In genomic region chr17:26840922-26841731, GRCm38 (mm10) we compare ENCODE assay signal across 10 mouse cellular contexts. TPM values are rescaled to one million over a fixed set of nuclear protein-coding genes. Genes with fewer than 3 reads are reported as not detected.
A peak's percentile ranks its signal among the peaks of the same experiment; 100 is the strongest.
DNase-seq lines count a peak whose midpoint lies in the region; ATAC-seq lines count a peak whose summit lies in the region.
"Had no signal": no experiment of that assay in that cellular context is flagged by ENCODE, and none has a peak within 500 bp of the region (broad histone marks: within the 10 kb centered on the region; RNA-seq: fewer than 3 reads in every experiment).

No protein-coding gene starts in this region.

- WGBS in midbrain, embryonic 12.5 days, result under 1% methylated on average over 48 of the region's 48 CpGs
- WGBS in midbrain, embryonic 14.5 days, result under 1% methylated on average over 48 of the region's 48 CpGs
- under 1% methylated on average over 47 of the region's 48 CpGs for WGBS in heart, embryonic 14.5 days
- 2% methylated on average over 48 of the region's 48 CpGs for WGBS in stomach, embryonic 14.5 days

- no peak for ATAC-seq in midbrain, embryonic 12.5 days (ENCODE audit: low FRiP score, low read depth)
- no peak for ATAC-seq in midbrain, embryonic 14.5 days (ENCODE audit: low FRiP score, low TSS enrichment)
- ATAC-seq in heart, embryonic 14.5 days (ENCODE audit: insufficient number of reproducible peaks, insufficient read depth, low FRiP score, low read depth), result peak; percentile 91
- ATAC-seq in stomach, embryonic 14.5 days (ENCODE audit: insufficient number of reproducible peaks, insufficient read depth, low FRiP score, low read depth), result peak; percentile 70; the same call in 1 of the 2 replicates
- no peak for ATAC-seq in CD4-positive, CD25-positive, alpha-beta regulatory T cell, adult 4 months

- DNase-seq in midbrain, embryonic 14.5 days, result no peak
- peak; percentile 42 for DNase-seq in embryo, embryonic 11 days
- DNase-seq in thymus, postnatal 4 days, result no peak
- no peak for DNase-seq in layer of hippocampus, adult 9-10 months (ENCODE audit: low spot score)
- DNase-seq: gastrocnemius, postnatal 36 days had no signal

- peak overlapping the region; percentile 12; the same call in 1 of the 2 replicates for H3K4me3 ChIP-seq in midbrain, embryonic 12.5 days
- no peak overlapping the region for H3K4me3 ChIP-seq in midbrain, embryonic 14.5 days (replicated peaks; ENCODE audit: low read depth, low read length)
- peak overlapping the region; percentile 63 to 81 for H3K4me3 ChIP-seq in heart, embryonic 14.5 days (ENCODE audit: control insufficient read depth in 1 of 2, insufficient read depth in 1 of 2, low read depth in 1 of 2, low read length in 2 of 2)
- H3K4me3 ChIP-seq in stomach, embryonic 14.5 days (ENCODE audit: low read depth, low read length), result peak overlapping the region; percentile 28

- H3K9ac ChIP-seq in midbrain, embryonic 12.5 days (replicated peaks), result no peak overlapping the region
- no peak overlapping the region for H3K9ac ChIP-seq in midbrain, embryonic 14.5 days (replicated peaks; ENCODE audit: low read length)
- peak overlapping the region; percentile 100 for H3K9ac ChIP-seq in heart, embryonic 14.5 days (ENCODE audit: low read length)
- peak overlapping the region; percentile 33; the same call in 1 of the 2 replicates for H3K9ac ChIP-seq in stomach, embryonic 14.5 days (replicated peaks; ENCODE audit: low read depth, low read length)

- no peaks in the 10 kb centered on the region for H3K36me3 ChIP-seq in midbrain, embryonic 12.5 days
- no peaks in the 10 kb centered on the region for H3K36me3 ChIP-seq in midbrain, embryonic 14.5 days (ENCODE audit: control insufficient read depth, insufficient read depth, low read length)
- H3K36me3 ChIP-seq in heart, embryonic 14.5 days (ENCODE audit: control insufficient read depth, insufficient read depth, low read length), result peaks cover 33% of the 10 kb centered on the region
- H3K36me3 ChIP-seq in stomach, embryonic 14.5 days (ENCODE audit: control insufficient read depth, insufficient read depth, low read length), result no peaks in the 10 kb centered on the region

- no peaks in the 10 kb centered on the region for H3K9me3 ChIP-seq in midbrain, embryonic 12.5 days
- H3K9me3 ChIP-seq in midbrain, embryonic 14.5 days (ENCODE audit: control insufficient read depth, low read length), result no peaks in the 10 kb centered on the region
- H3K9me3 ChIP-seq in heart, embryonic 14.5 days (ENCODE audit: control insufficient read depth, low read length), result no peaks in the 10 kb centered on the region
- H3K9me3 ChIP-seq in stomach, embryonic 14.5 days (ENCODE audit: control insufficient read depth, low read depth, low read length), result no peaks in the 10 kb centered on the region

- peaks cover 98% of the 10 kb centered on the region for H3K27me3 ChIP-seq in midbrain, embryonic 12.5 days
- peaks cover 94% of the 10 kb centered on the region for H3K27me3 ChIP-seq in midbrain, embryonic 14.5 days (ENCODE audit: control insufficient read depth, insufficient read depth, low read length)
- peaks cover 57% of the 10 kb centered on the region for H3K27me3 ChIP-seq in heart, embryonic 14.5 days (ENCODE audit: control insufficient read depth, insufficient read depth, low read length)
- peaks cover 66% of the 10 kb centered on the region for H3K27me3 ChIP-seq in stomach, embryonic 14.5 days (ENCODE audit: control insufficient read depth, insufficient read depth, low read length)

- no peak overlapping the region; the same call in 1 of the 2 replicates for H3K4me2 ChIP-seq in midbrain, embryonic 12.5 days (replicated peaks)
- no peak overlapping the region for H3K4me2 ChIP-seq in midbrain, embryonic 14.5 days (ENCODE audit: low read length)
- peak overlapping the region; percentile 79 for H3K4me2 ChIP-seq in heart, embryonic 14.5 days (ENCODE audit: low read length)
- H3K4me2 ChIP-seq in stomach, embryonic 14.5 days (replicated peaks; ENCODE audit: low read depth, low read length), result peak overlapping the region; percentile 16; the same call in 1 of the 2 replicates

- H3K4me1 ChIP-seq in midbrain, embryonic 12.5 days, result 0 out of 2 replicates have a peak, but pooled peaks cover 5% of the 10 kb centered on the region
- no peaks in the 10 kb centered on the region for H3K4me1 ChIP-seq in midbrain, embryonic 14.5 days (ENCODE audit: control insufficient read depth, insufficient read depth, low read length)
- peaks cover 0 to 8% of the 10 kb centered on the region in 2 experiments; a peak in 2 of 4 replicates for H3K4me1 ChIP-seq in heart, embryonic 14.5 days (ENCODE audit: control insufficient read depth in 2 of 2, insufficient read depth in 2 of 2, low read length in 2 of 2)
- H3K4me1 ChIP-seq in stomach, embryonic 14.5 days (ENCODE audit: control insufficient read depth, insufficient read depth, low read length), result peaks cover 7% of the 10 kb centered on the region; the same call in 1 of the 2 replicates

- no peak overlapping the region for H3K27ac ChIP-seq in midbrain, embryonic 12.5 days (replicated peaks)
- H3K27ac ChIP-seq in midbrain, embryonic 14.5 days (replicated peaks; ENCODE audit: low read depth, low read length), result no peak overlapping the region
- H3K27ac ChIP-seq in heart, embryonic 14.5 days (replicated peaks in 1 of 2; ENCODE audit: control insufficient read depth in 1 of 2, insufficient read depth in 1 of 2, low read depth in 2 of 2, low read length in 2 of 2), result peak overlapping the region; percentile 97
- H3K27ac ChIP-seq in stomach, embryonic 14.5 days (ENCODE audit: low read length), result peak overlapping the region; percentile 44; the same call in 1 of the 2 replicates

RNA-seq across cellular contexts. Expression of gene Nkx2-5, which starts 3.7 kb away (rescaled TPM):
- not detected in 2 replicates for polyA plus RNA-seq in midbrain, embryonic 12.5 days (2016; fragmentation: Nextera tagmentation; extraction: Ambion mirVana)
- polyA plus RNA-seq in midbrain, embryonic 14.5 days (2014; fragmentation: Nextera tagmentation; extraction: Ambion mirVana), result not detected in 2 replicates
- polyA plus RNA-seq in heart, embryonic 14.5 days (2014; fragmentation: Nextera tagmentation; extraction: Ambion mirVana), result 172 and 177 TPM in 2 replicates
- 6.4 and 8.1 TPM in 2 replicates for polyA plus RNA-seq in stomach, embryonic 14.5 days (2014; fragmentation: Nextera tagmentation; extraction: Ambion mirVana)
- polyA plus RNA-seq in CD4-positive, CD25-positive, alpha-beta regulatory T cell, adult 4 months (2017; shearing (Covaris generic)), result not detected
- polyA plus RNA-seq: liver, embryonic 16.5 days had no signal

Comparison
In these comparisons a context has a peak if more than half of its experiments do, and no peak if none do; other contexts are left out.
1. ATAC-seq: peak in heart, embryonic 14.5 days (single experiment) and stomach, embryonic 14.5 days (single experiment); none in midbrain, embryonic 12.5 days (single experiment), midbrain, embryonic 14.5 days (single experiment) and CD4-positive, CD25-positive, alpha-beta regulatory T cell, adult 4 months (single experiment).
2. H3K27ac ChIP-seq: peak in heart, embryonic 14.5 days (2 of 2) and stomach, embryonic 14.5 days (single experiment); none in midbrain, embryonic 12.5 days (single experiment) and midbrain, embryonic 14.5 days (single experiment).
3. H3K4me2 ChIP-seq: peak in heart, embryonic 14.5 days (single experiment) and stomach, embryonic 14.5 days (single experiment); none in midbrain, embryonic 12.5 days (single experiment) and midbrain, embryonic 14.5 days (single experiment).
4. H3K9ac ChIP-seq: peak in heart, embryonic 14.5 days (single experiment) and stomach, embryonic 14.5 days (single experiment); none in midbrain, embryonic 12.5 days (single experiment) and midbrain, embryonic 14.5 days (single experiment).
5. RNA of gene Nkx2-5, which starts 3.7 kb away (polyA plus RNA-seq): 172 to 177 TPM in heart, embryonic 14.5 days; 6.4 to 8.1 TPM in stomach, embryonic 14.5 days, not detected in midbrain, embryonic 12.5 days, not detected in midbrain, embryonic 14.5 days and not detected in CD4-positive, CD25-positive, alpha-beta regulatory T cell, adult 4 months; every median in the first group is over 10 times any median in the second.